Mouse (Mus musculus) lung, adult 2 months (tissue): Measurements from ENCODE around the gene Dynlrb2.

Experiments
- CTCF ChIP-seq: fragments of 200-500 bp; IDR thresholded peaks from 2 replicates; pipeline ENCODE4 v1.5.1; 2011; ENCODE audit warnings: mild to moderate bottlenecking, low read length, control low read depth; ENCODE audit not compliant: insufficient read depth
- POLR2A ChIP-seq: fragments of 200-500 bp; IDR thresholded peaks from 2 replicates; pipeline ENCODE4 v1.6.1; 2011; ENCODE audit warnings: low read depth, mild to moderate bottlenecking, control low read depth, low read length, borderline replicate concordance; ENCODE audit errors: extremely low read depth

GRCm38 (mm10) chr8:116484087-116484486 is 20.7 kb upstream of the Dynlrb2 start:
- TF ChIP-seq CTCF = no peak
- no peak for TF ChIP-seq POLR2A
